Mouse (Mus musculus): ENCODE measurements around the gene Gli3. TPM values are rescaled to one million over a fixed set of nuclear protein-coding genes. Genes with fewer than 3 reads are reported as not detected.

Gene Gli3
- polyA plus RNA-seq, 1 experiment: 1.2 TPM

GRCm38 (mm10) chr13:15550731-15551130 is 87.7 kb downstream of the Gli3 start:
- TF ChIP-seq POLR2A (IDR thresholded peaks at IDR 0.05; ENCODE audit: control insufficient read depth, low read depth, low read length) (no peak), CTCF (IDR thresholded peaks at IDR 0.05; ENCODE audit: control insufficient read depth, insufficient read depth, insufficient replicate concordance, low read depth, low read length) (no peak)
- H3K36me3 ChIP-seq (ENCODE audit: control insufficient read depth, insufficient read depth, low read length): no peaks in the 10 kb centered on the region
- no peak overlapping the region for H3K27ac ChIP-seq (ENCODE audit: control insufficient read depth, insufficient read depth, low read depth, low read length)
- no peaks in the 10 kb centered on the region for H3K4me1 ChIP-seq (ENCODE audit: control insufficient read depth, insufficient read depth, low read length)
- H3K4me3 ChIP-seq (ENCODE audit: control insufficient read depth, low read depth, low read length): no peak overlapping the region
- no peaks in the 10 kb centered on the region for H3K27me3 ChIP-seq (ENCODE audit: control insufficient read depth, insufficient read depth, low read length)

GRCm38 (mm10) chr13:15552009-15552408 is 89.0 kb downstream of the Gli3 start:
- Histone ChIP-seq H3K27ac (ENCODE audit: control insufficient read depth, insufficient read depth, low read depth, low read length) (no peak overlapping the region), H3K27me3 (ENCODE audit: control insufficient read depth, insufficient read depth, low read length) (no peaks in the 10 kb centered on the region), H3K4me3 (ENCODE audit: control insufficient read depth, low read depth, low read length) (no peak overlapping the region), H3K4me1 (ENCODE audit: control insufficient read depth, insufficient read depth, low read length) (no peaks in the 10 kb centered on the region), H3K36me3 (ENCODE audit: control insufficient read depth, insufficient read depth, low read length) (no peaks in the 10 kb centered on the region)
- no peak for TF ChIP-seq CTCF (IDR thresholded peaks at IDR 0.05; ENCODE audit: control insufficient read depth, insufficient read depth, insufficient replicate concordance, low read depth, low read length)
- TF ChIP-seq POLR2A (IDR thresholded peaks at IDR 0.05; ENCODE audit: control insufficient read depth, low read depth, low read length): no peak

DNA sequence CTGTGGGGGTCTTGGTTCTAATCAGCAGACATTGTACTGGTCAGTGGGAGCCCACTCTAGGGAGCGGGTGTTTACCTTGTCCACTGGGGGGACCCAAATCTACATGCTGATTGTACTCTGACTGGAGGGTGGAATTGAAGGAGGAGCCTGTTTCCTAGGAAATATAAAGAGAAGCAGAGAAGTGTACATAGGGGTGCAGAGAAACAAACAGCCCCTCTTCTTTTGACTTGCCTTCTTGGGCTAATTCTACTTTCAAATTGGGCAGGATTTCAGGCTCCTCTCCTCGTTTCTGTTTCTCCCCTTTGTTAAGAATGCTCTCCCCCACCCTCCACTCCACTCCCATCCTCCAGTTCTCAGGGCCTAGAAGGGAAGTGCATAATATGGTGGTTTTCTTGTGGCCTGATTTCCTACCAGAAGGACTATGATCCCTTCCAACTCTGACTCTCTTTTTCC is 93.6 kb downstream of the Gli3 start:
- no peaks in the 10 kb centered on the region for H3K27me3 ChIP-seq (ENCODE audit: control insufficient read depth, insufficient read depth, low read length)
- no peak overlapping the region for H3K27ac ChIP-seq (ENCODE audit: control insufficient read depth, insufficient read depth, low read depth, low read length)
- H3K36me3 ChIP-seq (ENCODE audit: control insufficient read depth, insufficient read depth, low read length): no peaks in the 10 kb centered on the region
- TF ChIP-seq POLR2A (IDR thresholded peaks at IDR 0.05; ENCODE audit: control insufficient read depth, low read depth, low read length) (no peak), CTCF (IDR thresholded peaks at IDR 0.05; ENCODE audit: control insufficient read depth, insufficient read depth, insufficient replicate concordance, low read depth, low read length) (no peak)
- H3K4me1 ChIP-seq (ENCODE audit: control insufficient read depth, insufficient read depth, low read length): no peaks in the 10 kb centered on the region
- no peak overlapping the region for H3K4me3 ChIP-seq (ENCODE audit: control insufficient read depth, low read depth, low read length)

DNA sequence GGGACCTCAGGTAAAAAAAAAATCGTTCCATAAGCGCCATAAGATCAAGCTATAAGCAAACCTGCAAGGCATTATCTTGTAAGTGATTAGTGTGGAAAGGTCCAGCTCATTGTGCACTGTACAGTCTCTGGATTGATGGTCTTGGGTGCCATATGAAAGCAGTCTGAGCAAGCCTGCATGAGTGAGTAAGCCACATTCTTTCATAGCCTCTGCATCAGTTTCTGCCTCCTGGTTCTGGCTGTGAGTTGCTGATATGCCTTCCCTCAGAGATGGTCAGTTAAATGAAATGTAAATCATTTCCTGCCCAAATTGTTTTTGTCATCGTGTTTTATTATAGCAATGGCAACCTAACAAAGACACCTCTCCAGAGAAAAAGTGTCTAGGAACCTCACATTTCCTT is 98.4 kb downstream of the Gli3 start:
- Histone ChIP-seq H3K27me3 (ENCODE audit: control insufficient read depth, insufficient read depth, low read length) (no peaks in the 10 kb centered on the region), H3K27ac (ENCODE audit: control insufficient read depth, insufficient read depth, low read depth, low read length) (no peak overlapping the region), H3K4me1 (ENCODE audit: control insufficient read depth, insufficient read depth, low read length) (no peaks in the 10 kb centered on the region), H3K4me3 (ENCODE audit: control insufficient read depth, low read depth, low read length) (no peak overlapping the region), H3K36me3 (ENCODE audit: control insufficient read depth, insufficient read depth, low read length) (no peaks in the 10 kb centered on the region)
- no peak for TF ChIP-seq POLR2A (IDR thresholded peaks at IDR 0.05; ENCODE audit: control insufficient read depth, low read depth, low read length)
- TF ChIP-seq CTCF (IDR thresholded peaks at IDR 0.05; ENCODE audit: control insufficient read depth, insufficient read depth, insufficient replicate concordance, low read depth, low read length): no peak

DNA sequence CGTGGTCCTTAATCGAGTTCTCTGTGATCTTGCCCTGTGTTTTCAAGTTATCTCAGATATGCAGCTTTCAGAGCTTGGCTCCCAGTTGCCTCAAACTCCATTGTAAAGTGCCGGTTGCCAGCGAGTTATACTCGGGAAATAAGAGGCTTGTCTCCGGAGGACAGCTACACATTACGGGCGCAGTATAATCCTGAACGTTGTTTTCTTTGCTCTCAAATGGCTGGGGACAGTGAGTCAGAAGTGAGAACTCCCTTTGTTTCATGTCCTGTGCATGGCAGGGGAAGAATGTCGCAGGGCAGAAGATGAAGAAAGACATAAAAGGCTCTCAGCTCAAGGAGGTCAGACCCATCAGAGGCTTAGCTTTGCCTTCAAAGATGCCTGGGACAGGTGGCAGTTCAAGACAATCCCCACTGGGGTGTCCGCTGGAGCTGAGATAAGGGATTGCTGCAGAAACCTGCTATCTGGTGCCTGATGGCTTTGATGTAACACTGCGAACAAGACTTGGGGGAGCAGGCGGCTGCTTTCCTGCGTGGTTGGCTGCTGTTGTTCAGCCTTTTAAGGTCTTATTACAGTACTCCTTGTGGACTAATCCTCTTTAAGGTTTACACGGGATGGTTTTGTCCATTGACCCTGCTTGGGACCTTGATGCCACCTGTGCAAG is 108.0 kb downstream of the Gli3 start:
- Histone ChIP-seq H3K4me3 (ENCODE audit: control insufficient read depth, low read depth, low read length) (no peak overlapping the region), H3K4me1 (ENCODE audit: control insufficient read depth, insufficient read depth, low read length) (no peaks in the 10 kb centered on the region), H3K27ac (ENCODE audit: control insufficient read depth, insufficient read depth, low read depth, low read length) (no peak overlapping the region), H3K36me3 (ENCODE audit: control insufficient read depth, insufficient read depth, low read length) (no peaks in the 10 kb centered on the region), H3K27me3 (ENCODE audit: control insufficient read depth, insufficient read depth, low read length) (no peaks in the 10 kb centered on the region)
- TF ChIP-seq POLR2A (IDR thresholded peaks at IDR 0.05; ENCODE audit: control insufficient read depth, low read depth, low read length) (no peak), CTCF (IDR thresholded peaks at IDR 0.05; ENCODE audit: control insufficient read depth, insufficient read depth, insufficient replicate concordance, low read depth, low read length) (no peak)

GRCm38 (mm10) chr13:15577133-15577917 is 114.3 kb downstream of the Gli3 start:
- no peak overlapping the region for H3K4me3 ChIP-seq (ENCODE audit: control insufficient read depth, low read depth, low read length)
- no peak overlapping the region for H3K27ac ChIP-seq (ENCODE audit: control insufficient read depth, insufficient read depth, low read depth, low read length)
- H3K36me3 ChIP-seq (ENCODE audit: control insufficient read depth, insufficient read depth, low read length): no peaks in the 10 kb centered on the region
- TF ChIP-seq CTCF (IDR thresholded peaks at IDR 0.05; ENCODE audit: control insufficient read depth, insufficient read depth, insufficient replicate concordance, low read depth, low read length): no peak
- no peaks in the 10 kb centered on the region for H3K4me1 ChIP-seq (ENCODE audit: control insufficient read depth, insufficient read depth, low read length)
- H3K27me3 ChIP-seq (ENCODE audit: control insufficient read depth, insufficient read depth, low read length): no peaks in the 10 kb centered on the region

DNA sequence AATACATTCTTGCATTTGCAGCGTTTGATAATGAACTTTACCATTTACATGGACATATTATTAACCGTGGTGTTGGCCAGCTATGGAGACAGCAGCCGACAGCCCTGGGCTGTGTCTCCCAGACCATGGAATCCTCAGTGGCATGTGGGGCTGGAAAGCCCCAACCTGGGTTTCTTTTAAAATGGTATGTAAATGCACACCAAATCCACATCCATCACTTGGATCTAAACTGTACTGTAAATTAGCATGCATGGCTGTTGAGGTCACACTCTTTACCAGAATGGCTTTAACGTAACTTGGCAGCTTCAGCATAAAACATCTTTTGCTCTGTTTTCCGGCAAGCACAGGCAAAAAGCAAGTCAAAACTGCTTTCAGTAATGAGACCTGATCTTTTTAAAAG is 117.4 kb downstream of the Gli3 start:
- Histone ChIP-seq H3K36me3 (ENCODE audit: control insufficient read depth, insufficient read depth, low read length) (no peaks in the 10 kb centered on the region), H3K27me3 (ENCODE audit: control insufficient read depth, insufficient read depth, low read length) (no peaks in the 10 kb centered on the region), H3K4me3 (ENCODE audit: control insufficient read depth, low read depth, low read length) (no peak overlapping the region), H3K4me1 (ENCODE audit: control insufficient read depth, insufficient read depth, low read length) (no peaks in the 10 kb centered on the region), H3K27ac (ENCODE audit: control insufficient read depth, insufficient read depth, low read depth, low read length) (no peak overlapping the region)
- TF ChIP-seq POLR2A (IDR thresholded peaks at IDR 0.05; ENCODE audit: control insufficient read depth, low read depth, low read length) (no peak), CTCF (IDR thresholded peaks at IDR 0.05; ENCODE audit: control insufficient read depth, insufficient read depth, insufficient replicate concordance, low read depth, low read length) (no peak)
